Mouse (Mus musculus): ENCODE measurements at regions not wholly inside any gene's neighbourhood (a gene's known extent, or its start where the extent isn't known, plus 50 kb on each side); places are given as distances from the start of the nearest gene placed in this dataset.

DNA sequence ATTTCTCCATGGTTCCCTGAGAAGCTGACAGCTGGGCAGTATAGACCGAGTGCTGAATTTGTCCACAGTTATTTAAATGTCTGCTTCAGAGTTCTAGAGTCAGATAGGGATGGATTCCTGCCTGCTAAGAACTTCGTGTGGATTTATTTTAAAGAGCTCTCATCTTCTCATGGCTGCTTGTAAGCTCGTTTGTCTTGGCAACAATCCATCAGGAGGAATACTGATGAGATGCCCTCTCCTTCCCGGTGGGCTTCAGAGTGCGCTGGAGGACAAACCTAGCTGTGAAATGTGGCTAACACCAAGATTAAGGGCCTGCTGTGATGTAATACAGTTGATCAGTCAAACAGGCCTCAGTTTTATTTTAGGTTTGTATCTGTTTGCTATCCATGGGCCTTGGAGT lies 128.7 kb downstream of the Tmem161b start:
- no peak for TF ChIP-seq GATA1 (IDR thresholded peaks at IDR 0.05; ENCODE audit: low read length)
- no peak for TF ChIP-seq TAL1 (IDR thresholded peaks at IDR 0.05; ENCODE audit: low read length)
